Mouse (Mus musculus): ENCODE results near the gene Pald1. TPM values are rescaled to one million over a fixed set of nuclear protein-coding genes. Genes with fewer than 3 reads are reported as not detected.

Gene Pald1
- polyA plus RNA-seq, 1 experiment from 2014 or later: 29.4 TPM

- H3K4me3 ChIP-seq: no peak overlapping the region
- H3K4me1 ChIP-seq (replicated peaks): peaks cover 27% of the 10 kb centered on the region
- H3K4me2 ChIP-seq: no peak overlapping the region
- no peak overlapping the region for H3K27ac ChIP-seq
- peaks cover 6% of the 10 kb centered on the region; the same call in 1 of the 2 replicates for H3K9me3 ChIP-seq
- ATAC-seq (ENCODE audit: low FRiP score): no peak
- peaks cover 39% of the 10 kb centered on the region for H3K36me3 ChIP-seq
- H3K9ac ChIP-seq: no peak overlapping the region
- 76% methylated on average over 8 of the region's 8 CpGs for WGBS
- no peaks in the 10 kb centered on the region for H3K27me3 ChIP-seq
Observed at GRCm38 (mm10) chr10:61324717-61325116, 58.6 kb downstream of the Pald1 start.

- ATAC-seq (ENCODE audit: low FRiP score): no peak
- H3K4me1 ChIP-seq (replicated peaks): no peaks in the 10 kb centered on the region
- H3K4me2 ChIP-seq: no peak overlapping the region
- H3K27me3 ChIP-seq: no peaks in the 10 kb centered on the region
- WGBS: 93% methylated on average over 3 of the region's 3 CpGs
- no peak overlapping the region for H3K4me3 ChIP-seq
- peaks cover 38% of the 10 kb centered on the region for H3K36me3 ChIP-seq
- H3K9ac ChIP-seq: no peak overlapping the region
- H3K27ac ChIP-seq: no peak overlapping the region
- H3K9me3 ChIP-seq: peaks cover 6% of the 10 kb centered on the region; the same call in 1 of the 2 replicates
Observed at GRCm38 (mm10) chr10:61318527-61318926, 64.8 kb downstream of the Pald1 start.

- H3K9ac ChIP-seq: no peak overlapping the region
- 17% methylated on average over 9 of the region's 9 CpGs for WGBS
- H3K27me3 ChIP-seq: no peaks in the 10 kb centered on the region
- H3K4me2 ChIP-seq: no peak overlapping the region
- no peak overlapping the region for H3K27ac ChIP-seq
- peaks cover 7% of the 10 kb centered on the region for H3K36me3 ChIP-seq
- no peak overlapping the region for H3K4me3 ChIP-seq
- no peaks in the 10 kb centered on the region for H3K9me3 ChIP-seq
- H3K4me1 ChIP-seq (replicated peaks): no peaks in the 10 kb centered on the region
- ATAC-seq (ENCODE audit: low FRiP score): no peak
Observed at GRCm38 (mm10) chr10:61315324-61315880, 67.9 kb downstream of the Pald1 start.

GRCm38 (mm10) chr10:61313750-61314149 lies 69.6 kb downstream of the Pald1 start:
- no peaks in the 10 kb centered on the region for H3K27me3 ChIP-seq
- no peak overlapping the region for H3K9ac ChIP-seq
- no peak for ATAC-seq (ENCODE audit: low FRiP score)
- no peaks in the 10 kb centered on the region for H3K36me3 ChIP-seq
- 80% methylated on average over 7 of the region's 7 CpGs for WGBS
- no peak overlapping the region for H3K4me3 ChIP-seq
- no peaks in the 10 kb centered on the region for H3K9me3 ChIP-seq
- H3K4me1 ChIP-seq (replicated peaks): 0 out of 2 replicates have a peak, but pooled peaks cover 3% of the 10 kb centered on the region
- H3K4me2 ChIP-seq: no peak overlapping the region
- H3K27ac ChIP-seq: no peak overlapping the region

GRCm38 (mm10) chr10:61312754-61313153 lies 70.6 kb downstream of the Pald1 start:
- no peak overlapping the region for H3K4me3 ChIP-seq
- H3K9me3 ChIP-seq: no peaks in the 10 kb centered on the region
- no peak overlapping the region for H3K9ac ChIP-seq
- H3K27ac ChIP-seq: no peak overlapping the region
- no peak overlapping the region for H3K4me2 ChIP-seq
- 65% methylated on average over 7 of the region's 7 CpGs for WGBS
- no peaks in the 10 kb centered on the region for H3K27me3 ChIP-seq
- 0 out of 2 replicates have a peak, but pooled peaks cover 3% of the 10 kb centered on the region for H3K4me1 ChIP-seq (replicated peaks)
- H3K36me3 ChIP-seq: no peaks in the 10 kb centered on the region
- no peak for ATAC-seq (ENCODE audit: low FRiP score)

GRCm38 (mm10) chr10:61312159-61312558 lies 71.2 kb downstream of the Pald1 start:
- Histone ChIP-seq H3K9me3 (no peaks in the 10 kb centered on the region), H3K27ac (no peak overlapping the region), H3K4me3 (no peak overlapping the region), H3K27me3 (no peaks in the 10 kb centered on the region), H3K36me3 (no peaks in the 10 kb centered on the region), H3K4me2 (no peak overlapping the region), H3K4me1 (replicated peaks) (0 out of 2 replicates have a peak, but pooled peaks cover 3% of the 10 kb centered on the region), H3K9ac (no peak overlapping the region)
- ATAC-seq (ENCODE audit: low FRiP score): no peak
- 89% methylated on average over 6 of the region's 6 CpGs for WGBS

GRCm38 (mm10) chr10:61308706-61309320 lies 74.5 kb downstream of the Pald1 start:
- Histone ChIP-seq H3K36me3 (no peaks in the 10 kb centered on the region), H3K27ac (no peak overlapping the region)

GRCm38 (mm10) chr10:61305928-61306590 lies 77.3 kb downstream of the Pald1 start:
- Histone ChIP-seq H3K36me3 (no peaks in the 10 kb centered on the region), H3K4me3 (no peak overlapping the region), H3K27ac (no peak overlapping the region), H3K9ac (no peak overlapping the region), H3K4me1 (replicated peaks) (0 out of 2 replicates have a peak, but pooled peaks cover 3% of the 10 kb centered on the region), H3K9me3 (no peaks in the 10 kb centered on the region), H3K4me2 (no peak overlapping the region), H3K27me3 (no peaks in the 10 kb centered on the region)
- ATAC-seq (ENCODE audit: low FRiP score): no peak
- WGBS: 85% methylated on average over 13 of the region's 13 CpGs

More at GRCm38 (mm10) chr10:61308706-61309320, 74.5 kb downstream of the Pald1 start:
- 0 out of 2 replicates have a peak, but pooled peaks cover 3% of the 10 kb centered on the region for H3K4me1 ChIP-seq (replicated peaks)
- no peak overlapping the region for H3K4me2 ChIP-seq
- H3K4me3 ChIP-seq: no peak overlapping the region
- no peaks in the 10 kb centered on the region for H3K27me3 ChIP-seq
- H3K9me3 ChIP-seq: no peaks in the 10 kb centered on the region
- 64% methylated on average over 12 of the region's 12 CpGs for WGBS
- no peak for ATAC-seq (ENCODE audit: low FRiP score)
- no peak overlapping the region for H3K9ac ChIP-seq

- no peak overlapping the region for H3K27ac ChIP-seq
- no peak for ATAC-seq (ENCODE audit: low FRiP score)
- 0 out of 2 replicates have a peak, but pooled peaks cover 2% of the 10 kb centered on the region for H3K4me1 ChIP-seq (replicated peaks)
- H3K4me2 ChIP-seq: no peak overlapping the region
- no peak overlapping the region for H3K4me3 ChIP-seq
- H3K27me3 ChIP-seq: no peaks in the 10 kb centered on the region
- H3K36me3 ChIP-seq: no peaks in the 10 kb centered on the region
- H3K9ac ChIP-seq: no peak overlapping the region
- 87% methylated on average over 6 of the region's 6 CpGs for WGBS
- no peaks in the 10 kb centered on the region for H3K9me3 ChIP-seq
Observed at GRCm38 (mm10) chr10:61304046-61304445, 79.3 kb downstream of the Pald1 start.

- Histone ChIP-seq H3K9me3 (no peaks in the 10 kb centered on the region), H3K27ac (no peak overlapping the region), H3K27me3 (no peaks in the 10 kb centered on the region), H3K4me3 (no peak overlapping the region), H3K9ac (no peak overlapping the region), H3K4me2 (no peak overlapping the region), H3K36me3 (no peaks in the 10 kb centered on the region), H3K4me1 (replicated peaks) (no peaks in the 10 kb centered on the region)
- ATAC-seq (ENCODE audit: low FRiP score): no peak
- WGBS: 91% methylated on average over 3 of the region's 3 CpGs
Observed at GRCm38 (mm10) chr10:61300996-61301395, 82.3 kb downstream of the Pald1 start.

- Histone ChIP-seq H3K4me1 (replicated peaks) (no peaks in the 10 kb centered on the region), H3K9ac (no peak within 1 kb of the TSS), H3K4me3 (no peak within 1 kb of the TSS), H3K27me3 (no peaks in the 10 kb centered on the region), H3K36me3 (no peaks in the 10 kb centered on the region), H3K4me2 (no peak within 1 kb of the TSS), H3K27ac (no peak within 1 kb of the TSS), H3K9me3 (no peaks in the 10 kb centered on the region)
- WGBS: 96% methylated on average over 7 of the region's 7 CpGs
- ATAC-seq (ENCODE audit: low FRiP score): no peak
Observed at GRCm38 (mm10) chr10:61297477-61297876, 85.9 kb downstream of the Pald1 start, which contains the start of gene Prf1. Gene Prf1, plus strand, starts transcription at chr10:61297833.

- H3K9me3 ChIP-seq: no peaks in the 10 kb centered on the region
- no peaks in the 10 kb centered on the region for H3K27me3 ChIP-seq
- WGBS: 82% methylated on average over 8 of the region's 8 CpGs
- H3K36me3 ChIP-seq: no peaks in the 10 kb centered on the region
- ATAC-seq (ENCODE audit: low FRiP score): no peak
- no peaks in the 10 kb centered on the region for H3K4me1 ChIP-seq (replicated peaks)
- H3K9ac ChIP-seq: no peak overlapping the region
- no peak overlapping the region for H3K4me2 ChIP-seq
- no peak overlapping the region for H3K4me3 ChIP-seq
- no peak overlapping the region for H3K27ac ChIP-seq
Observed at GRCm38 (mm10) chr10:61296713-61297445, 86.5 kb downstream of the Pald1 start.
